Mouse (Mus musculus) heart, embryonic 15.5 days (tissue): ENCODE measurements around the gene Gm5965. TPM values are rescaled to one million over a fixed set of nuclear protein-coding genes. Genes with fewer than 3 reads are reported as not detected.

Experiments used
- ATAC-seq: fragments of 200-750 bp; cut with Nextera tagmentation; replicated peaks from 2 replicates; pipeline ENCODE4 v1.8.0; 2017; ENCODE audit warnings: low read depth, moderate TSS enrichment; ENCODE audit not compliant: insufficient number of reproducible peaks, insufficient read depth, low FRiP score
- H3K27ac ChIP-seq: fragments of 300-500 bp; sonication (generic); 2 replicates; pipeline ENCODE4 v1.5.1; 2015; ENCODE audit warnings: mild to moderate bottlenecking, inconsistent platforms
- H3K27me3 ChIP-seq: fragments of 300-500 bp; sonication (generic); 2 replicates; pipeline ENCODE4 v1.6.1; 2015; ENCODE audit warnings: inconsistent platforms
- H3K36me3 ChIP-seq: fragments of 300-500 bp; sonication (generic); 2 replicates; pipeline ENCODE4 v1.6.1; 2015; ENCODE audit warnings: mild to moderate bottlenecking, inconsistent platforms
- H3K4me1 ChIP-seq: fragments of 300-500 bp; sonication (generic); replicated peaks from 2 replicates; pipeline ENCODE4 v1.6.1; 2015; ENCODE audit warnings: inconsistent platforms
- H3K4me2 ChIP-seq: fragments of 300-500 bp; sonication (generic); 2 replicates; pipeline ENCODE4 v1.6.1; 2015; ENCODE audit warnings: inconsistent platforms, mild to moderate bottlenecking, moderate library complexity
- H3K4me3 ChIP-seq: fragments of 300-500 bp; sonication (generic); 2 replicates; pipeline ENCODE4 v1.5.1; 2015; ENCODE audit warnings: mild to moderate bottlenecking, inconsistent platforms
- H3K9ac ChIP-seq: fragments of 300-500 bp; sonication (generic); 2 replicates; pipeline ENCODE4 v1.6.1; 2015; ENCODE audit warnings: mild to moderate bottlenecking, inconsistent platforms
- H3K9me3 ChIP-seq: fragments of 300-500 bp; sonication (generic); replicated peaks from 2 replicates; pipeline ENCODE4 v1.6.1; 2016; ENCODE audit warnings: inconsistent platforms
- WGBS: fragments of 180-500 bp; shearing (Covaris S2); methylation state at CpG from one replicate; pipeline ENCODE4 v1.1.7; 2015; ENCODE audit warnings: mixed read lengths; 5-methylcytosine and 5-hydroxymethylcytosine counted together
- polyA plus RNA-seq: library from polyadenylated mRNA; unstranded; fragments of >200 nt; fragmentation: Nextera tagmentation; extraction: Ambion mirVana; gene quantifications from 2 replicates; pipeline ENCODE4 v1.2.1, GENCODE M21; 2015

The Gm5965 gene
- polyA plus RNA-seq, 1 experiment from 2014 or later: not detected

DNA sequence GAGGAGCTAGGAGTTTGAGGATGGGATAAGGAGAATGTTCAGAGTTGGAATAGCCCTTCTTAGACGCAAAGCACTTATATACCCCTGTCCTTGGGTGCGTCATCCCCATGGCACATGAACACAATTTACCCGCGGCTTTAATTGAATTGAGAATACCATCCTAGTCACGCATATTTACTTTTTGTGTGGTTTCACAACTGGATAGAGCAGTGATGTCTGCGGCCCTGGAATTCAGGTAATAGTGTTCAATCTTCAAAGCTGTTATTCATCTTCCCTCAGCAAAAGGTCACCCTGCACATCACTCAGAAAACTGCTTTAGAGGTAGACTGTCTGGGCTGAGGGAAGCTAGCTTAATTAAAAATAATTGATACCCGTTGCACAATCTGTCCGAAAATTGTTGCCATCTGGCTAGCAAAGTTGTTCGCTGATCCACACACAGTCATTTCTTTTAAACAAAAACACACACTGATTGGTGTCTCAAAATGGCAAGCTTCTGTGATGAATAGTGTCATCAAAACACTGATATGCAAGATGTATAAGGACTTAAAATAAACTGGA is 48.5 kb downstream of the Gm5965 start, which contains the start of gene Krtap14:
TSS of gene Krtap14 (minus strand) at position 51 of the 558 bp plus-strand sequence.
- no peak for ATAC-seq
- Histone ChIP-seq H3K9me3 (no peaks in the 10 kb centered on the region), H3K4me3 (no peak within 1 kb of the TSS), H3K27me3 (no peaks in the 10 kb centered on the region), H3K4me1 (no peaks in the 10 kb centered on the region), H3K36me3 (no peaks in the 10 kb centered on the region), H3K4me2 (no peak within 1 kb of the TSS), H3K27ac (no peak within 1 kb of the TSS), H3K9ac (no peak within 1 kb of the TSS)
- 80% methylated on average over 9 of the region's 9 CpGs for WGBS

DNA sequence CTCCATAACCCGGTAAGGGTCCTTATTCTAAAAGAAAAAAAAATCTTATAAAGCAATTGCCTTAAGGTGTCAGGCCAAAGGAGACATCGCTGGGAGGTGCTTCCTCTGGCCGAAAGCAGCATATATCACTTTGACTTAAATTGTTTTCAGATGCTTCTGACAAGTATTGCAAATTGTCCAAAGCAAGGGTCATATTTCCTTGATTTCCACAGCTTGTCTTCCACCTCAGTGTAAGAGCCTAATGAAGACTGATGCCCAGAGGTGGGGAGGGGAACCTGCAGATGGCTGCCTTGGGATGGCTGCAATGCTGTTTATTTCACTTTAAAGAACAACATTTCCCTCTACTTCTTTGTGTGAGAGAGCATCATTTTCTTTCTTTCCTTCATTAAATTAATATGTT is 49.3 kb downstream of the Gm5965 start:
- Histone ChIP-seq H3K27me3 (no peaks in the 10 kb centered on the region), H3K4me3 (no peak overlapping the region), H3K9ac (no peak overlapping the region), H3K27ac (no peak overlapping the region), H3K9me3 (no peaks in the 10 kb centered on the region), H3K4me2 (no peak overlapping the region), H3K4me1 (no peaks in the 10 kb centered on the region), H3K36me3 (no peaks in the 10 kb centered on the region)
- no peak for ATAC-seq
- 66% methylated on average over 3 of the region's 3 CpGs for WGBS

Other genes with a start within 250 kb of the Gm5965 start
- 0.28 and 1.2 TPM in 2 replicates for gene Cldn8, start 214.7 kb upstream of the Gm5965 start, polyA plus RNA-seq
- not detected in 2 replicates for gene Krtap24-1, start 165.6 kb upstream of the Gm5965 start, polyA plus RNA-seq
- not detected in 2 replicates for gene 2310079G19Rik, start 150.2 kb upstream of the Gm5965 start, polyA plus RNA-seq
- gene Krtap26-1, start 130.1 kb upstream of the Gm5965 start, polyA plus RNA-seq: not detected in 2 replicates
- gene Krtap27-1, start 106.2 kb upstream of the Gm5965 start, polyA plus RNA-seq: not detected in 2 replicates
- gene 2310061N02Rik, start 69.9 kb upstream of the Gm5965 start, polyA plus RNA-seq: not detected in 2 replicates
- gene Krtap13-1, start 49.0 kb upstream of the Gm5965 start, polyA plus RNA-seq: not detected in 2 replicates
- gene Krtap13, start 26.3 kb upstream of the Gm5965 start, polyA plus RNA-seq: not detected in 2 replicates
- not detected in 2 replicates for gene 2310034C09Rik, start 19.0 kb upstream of the Gm5965 start, polyA plus RNA-seq
- gene 2310057N15Rik, start 3.7 kb upstream of the Gm5965 start, polyA plus RNA-seq: not detected in 2 replicates
- not detected in 2 replicates for gene Gm20741, start 34.3 kb downstream of the Gm5965 start, polyA plus RNA-seq
- gene Krtap15, start 42.3 kb downstream of the Gm5965 start, polyA plus RNA-seq: not detected in 2 replicates
- not detected in 2 replicates for gene Krtap14, start 48.2 kb downstream of the Gm5965 start, polyA plus RNA-seq
- not detected in 2 replicates for gene Krtap19-1, start 91.5 kb downstream of the Gm5965 start, polyA plus RNA-seq
- not detected in 2 replicates for gene Krtap19-2, start 96.4 kb downstream of the Gm5965 start, polyA plus RNA-seq
- not detected in 2 replicates for gene Krtap19-3, start 100.1 kb downstream of the Gm5965 start, polyA plus RNA-seq
- not detected in 2 replicates for gene Krtap19-4, start 107.2 kb downstream of the Gm5965 start, polyA plus RNA-seq
- not detected in 2 replicates for gene Krtap19-5, start 118.6 kb downstream of the Gm5965 start, polyA plus RNA-seq
- gene Krtap19-9b, start 154.4 kb downstream of the Gm5965 start, polyA plus RNA-seq: not detected in 2 replicates
- not detected in 2 replicates for gene Krtap16-3, start 185.0 kb downstream of the Gm5965 start, polyA plus RNA-seq
- not detected in 2 replicates for gene Krtap22-2, start 232.9 kb downstream of the Gm5965 start, polyA plus RNA-seq
- gene Gm10229, start 237.4 kb downstream of the Gm5965 start, polyA plus RNA-seq: not detected in 2 replicates